Mouse (Mus musculus): ENCODE measurements around the gene Dennd1a.

- TF ChIP-seq CTCF (IDR thresholded peaks at IDR 0.05; ENCODE audit: low read depth, low read length) (no peak), POLR2A (IDR thresholded peaks at IDR 0.05; ENCODE audit: extremely low read depth, insufficient read depth, low read length) (no peak)
These were observed 511.2 kb downstream of the Dennd1a start, which contains the start of gene Crb2 for GRCm38 (mm10) chr2:37776016-37776415.

All from liver, adult 2 months (tissue).